Mouse (Mus musculus) heart, adult 2 months (tissue): ENCODE data around the gene Kalrn.

Experiments
- CTCF ChIP-seq: fragments of 200-600 bp; IDR thresholded peaks from 2 replicates; pipeline ENCODE4 v1.8.1; 2022; ENCODE audit warnings: antibody characterized with exemption, mild to moderate bottlenecking, moderate library complexity
- EP300 ChIP-seq: fragments of 200-500 bp; IDR thresholded peaks from 2 replicates; pipeline ENCODE4 v1.6.1; 2011; ENCODE audit warnings: low read depth, low read length, control low read depth; ENCODE audit not compliant: insufficient read depth
- POLR2A ChIP-seq: fragments of 200-500 bp; IDR thresholded peaks from 2 replicates; pipeline ENCODE4 v1.6.1; 2011; ENCODE audit warnings: mild to moderate bottlenecking, low read depth, low read length, control low read depth; ENCODE audit not compliant: insufficient read depth

GRCm38 (mm10) chr16:34297911-34298682 is 275.2 kb downstream of the Kalrn start:
- TF ChIP-seq POLR2A (no peak), CTCF (no peak), EP300 (no peak)
